Mouse (Mus musculus): ENCODE results near the gene Xirp1.

Xirp1 gene

GRCm38 (mm10) chr9:120023086-120023811 lies at the start of gene Xirp1:
Gene Xirp1, minus strand, starts transcription at chr9:120023598.
- no peak for DNase-seq (ENCODE audit: inconsistent ontology term)

DNA sequence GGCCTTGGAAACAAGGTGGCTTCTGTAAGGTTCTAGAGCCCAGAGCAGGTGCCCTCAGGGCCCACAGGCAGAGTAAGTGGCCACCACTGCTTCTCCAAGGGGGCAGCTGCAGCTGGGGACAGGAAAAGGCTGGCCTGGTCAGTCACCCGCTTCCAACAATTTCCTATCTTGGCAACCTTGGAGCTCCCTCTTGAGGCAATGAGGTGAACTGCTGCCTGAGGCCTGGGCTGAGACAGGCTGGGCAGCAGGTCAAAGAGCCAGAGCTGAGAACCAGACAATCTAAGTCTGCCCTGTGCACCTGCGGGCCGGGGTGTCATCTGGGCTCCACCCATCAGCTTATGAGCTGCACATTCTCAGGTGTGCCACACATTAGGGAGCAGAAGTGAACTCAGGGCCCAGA lies 49.8 kb upstream of the Xirp1 start:
- peak; percentile 69 for DNase-seq (ENCODE audit: inconsistent ontology term)

DNA sequence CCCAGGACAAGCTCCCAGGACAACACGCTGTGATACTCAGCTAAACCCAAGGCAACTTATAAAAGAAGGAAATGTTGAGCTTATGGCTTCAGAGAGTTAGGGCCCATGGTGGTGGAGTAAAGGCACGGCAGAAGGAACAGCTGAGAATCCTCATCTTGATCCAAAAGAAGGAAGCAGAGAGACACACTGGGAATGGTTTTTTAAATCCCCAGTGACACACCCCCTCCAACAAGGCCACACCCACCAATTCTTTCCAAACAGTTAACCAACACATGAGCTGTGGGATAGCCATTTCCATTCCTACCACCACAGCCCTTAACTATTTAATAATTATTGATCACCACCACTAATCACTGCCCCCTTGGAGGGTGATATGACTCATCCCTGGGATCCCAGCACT lies 47.9 kb upstream of the Xirp1 start:
- no peak for DNase-seq (ENCODE audit: inconsistent ontology term)

DNA sequence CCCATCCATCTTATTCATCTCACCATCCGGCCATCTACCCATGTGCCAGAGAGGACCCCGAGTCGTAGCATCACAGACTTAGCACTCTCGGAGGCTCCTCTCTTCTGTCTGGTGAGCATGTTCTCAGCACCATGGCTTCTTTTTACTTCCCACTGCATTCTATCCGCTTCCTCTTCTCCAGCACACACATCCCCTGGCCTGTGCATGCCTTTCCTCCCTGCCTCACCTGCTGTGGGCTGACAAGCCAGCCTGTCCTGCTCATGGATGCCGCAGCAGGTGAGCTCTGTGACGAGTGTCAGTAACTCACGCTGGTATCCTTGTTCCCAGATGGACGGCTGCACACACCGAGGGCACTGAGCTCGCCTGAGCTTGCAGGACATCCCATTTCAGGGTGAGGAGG lies 46.4 kb upstream of the Xirp1 start, which contains the start of gene Cx3cr1:
Gene Cx3cr1, minus strand, starts transcription at position 101 of the 400 bp plus-strand sequence.
- DNase-seq (ENCODE audit: inconsistent ontology term) = no peak

GRCm38 (mm10) chr9:120068047-120068446 lies 44.6 kb upstream of the Xirp1 start:
- DNase-seq (ENCODE audit: inconsistent ontology term) = no peak

- no peak for DNase-seq (ENCODE audit: inconsistent ontology term)
These were observed 44.2 kb upstream of the Xirp1 start for GRCm38 (mm10) chr9:120067609-120068008.

- peak; percentile 16 for DNase-seq (ENCODE audit: inconsistent ontology term)
These were observed 40.9 kb upstream of the Xirp1 start for GRCm38 (mm10) chr9:120064317-120064716.

DNA sequence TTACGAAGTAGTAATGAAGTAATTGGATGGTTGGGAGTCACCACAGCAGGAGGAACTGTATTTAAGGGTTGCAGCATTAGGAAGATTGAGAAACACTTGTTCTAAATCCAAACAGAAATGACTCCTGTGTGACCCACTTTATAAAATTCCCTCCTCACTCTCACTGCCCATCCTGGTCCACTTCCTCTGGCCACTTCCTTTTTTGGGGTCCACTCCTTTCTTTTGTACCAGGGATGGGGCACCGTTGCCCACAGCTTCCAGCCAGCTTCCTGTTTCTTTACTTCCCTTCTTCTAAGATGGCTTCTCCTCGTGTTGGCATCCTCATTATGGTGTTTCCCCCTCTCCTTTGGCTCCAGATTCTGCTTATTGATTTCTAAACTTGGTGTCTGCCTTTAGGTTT lies 35.3 kb upstream of the Xirp1 start:
- no peak for DNase-seq (ENCODE audit: inconsistent ontology term)

DNA sequence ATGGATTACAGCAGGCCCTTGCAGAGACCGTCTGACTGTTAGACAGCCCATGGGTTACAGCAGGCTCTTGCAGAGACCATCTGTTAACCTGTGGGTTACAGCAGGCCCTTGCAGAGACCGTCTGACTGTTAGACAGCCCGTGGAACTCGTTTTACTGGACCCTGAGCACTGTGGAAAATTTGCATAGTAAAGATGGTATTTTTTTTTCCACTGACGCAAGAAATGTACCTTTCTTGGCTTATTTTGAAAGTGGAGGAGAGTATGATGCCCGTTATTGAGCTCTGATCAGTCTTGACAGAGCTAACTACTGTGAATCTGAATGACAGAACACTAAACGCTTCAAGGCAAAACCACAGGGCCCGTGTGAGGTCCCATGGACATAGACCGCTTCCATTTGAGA lies 32.8 kb upstream of the Xirp1 start:
- no peak for DNase-seq (ENCODE audit: inconsistent ontology term)

DNA sequence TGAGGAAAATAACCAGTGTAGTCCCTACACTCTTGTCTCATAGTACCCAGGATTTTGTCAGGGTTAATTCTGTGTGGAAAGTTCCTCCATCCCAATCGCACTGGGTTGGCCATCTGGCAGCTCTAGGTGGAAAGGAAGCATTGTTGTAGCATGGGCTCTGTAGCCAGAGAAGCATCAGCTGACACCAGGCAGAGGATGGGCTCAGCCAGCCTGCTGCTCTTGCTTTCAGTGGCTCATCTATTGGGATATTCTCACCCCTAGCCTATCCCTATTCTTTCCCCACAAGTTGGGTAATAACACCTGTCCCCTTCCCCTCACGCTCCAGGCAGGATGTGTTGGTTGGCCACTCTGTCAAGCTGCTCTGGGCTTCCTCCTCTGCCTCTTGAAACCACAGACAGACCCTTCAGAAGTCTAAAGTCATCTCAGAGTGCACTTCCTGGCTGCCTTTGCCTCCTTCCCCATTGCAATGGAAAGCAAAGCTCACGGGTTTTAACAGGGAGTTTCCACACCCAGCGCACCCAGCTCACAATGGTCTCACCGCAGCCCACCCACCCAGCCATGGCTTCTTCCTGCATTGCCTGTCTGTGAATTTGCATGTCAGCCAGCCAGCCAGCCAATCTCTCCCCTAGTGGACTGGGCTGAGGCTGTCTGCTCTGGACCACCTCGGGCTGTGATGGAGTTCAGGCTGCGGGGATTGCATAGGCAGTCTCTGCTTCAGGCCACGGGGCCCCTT lies 31.3 kb upstream of the Xirp1 start:
- no peak for DNase-seq (ENCODE audit: inconsistent ontology term)

DNA sequence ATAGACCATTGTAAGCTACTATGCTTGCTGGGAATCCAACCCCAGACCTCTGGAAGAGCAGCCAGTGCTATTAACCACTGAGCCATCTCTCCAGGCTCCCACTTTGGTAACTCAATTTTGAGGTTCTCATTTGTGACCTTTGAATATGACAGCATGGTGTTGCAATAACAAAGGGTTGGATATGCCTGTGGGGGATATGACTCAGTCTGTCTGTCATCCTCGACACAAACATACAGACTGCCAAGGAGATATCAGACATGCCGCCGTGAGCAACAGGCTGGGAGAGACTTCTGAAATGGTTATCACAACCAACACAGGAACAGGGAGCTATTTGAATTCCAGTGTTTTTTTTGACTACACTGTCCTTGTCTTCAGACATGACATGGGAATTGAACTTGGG lies 26.0 kb upstream of the Xirp1 start:
- DNase-seq (ENCODE audit: inconsistent ontology term) = peak; percentile 44

- DNase-seq (ENCODE audit: inconsistent ontology term) = no peak
These were observed 25.1 kb upstream of the Xirp1 start for GRCm38 (mm10) chr9:120048495-120048894.

GRCm38 (mm10) chr9:120043115-120043514 lies 19.7 kb upstream of the Xirp1 start:
- DNase-seq (ENCODE audit: inconsistent ontology term) = peak; percentile 24

- DNase-seq (ENCODE audit: inconsistent ontology term) = no peak
These were observed 14.0 kb upstream of the Xirp1 start for GRCm38 (mm10) chr9:120037414-120037813.

DNA sequence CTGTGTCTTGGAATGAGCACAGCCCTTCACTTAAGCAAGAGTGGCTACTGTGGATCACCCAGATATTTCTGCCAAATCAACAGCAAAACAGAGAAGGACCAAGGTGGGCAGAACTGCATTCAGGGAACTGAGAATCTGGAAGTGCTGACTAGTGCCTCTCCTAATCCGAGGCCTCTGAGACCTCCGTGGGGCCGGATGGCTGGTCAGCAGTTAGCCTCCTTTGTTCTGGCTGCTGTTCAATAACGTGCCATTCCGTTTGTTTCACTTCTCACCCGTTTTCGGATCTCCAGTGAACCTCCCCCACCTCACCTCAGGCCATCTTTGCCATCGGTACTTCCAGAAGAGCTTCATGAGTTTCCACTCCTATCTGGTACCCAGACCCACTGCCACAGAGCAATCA lies 11.0 kb upstream of the Xirp1 start:
- DNase-seq (ENCODE audit: inconsistent ontology term) = no peak

GRCm38 (mm10) chr9:120032710-120033109 lies 9.3 kb upstream of the Xirp1 start:
- no peak for DNase-seq (ENCODE audit: inconsistent ontology term)

GRCm38 (mm10) chr9:120030421-120030820 lies 7.0 kb upstream of the Xirp1 start:
- no peak for DNase-seq (ENCODE audit: inconsistent ontology term)

- DNase-seq (ENCODE audit: inconsistent ontology term) = no peak
These were observed 6.5 kb upstream of the Xirp1 start for GRCm38 (mm10) chr9:120029880-120030279.

GRCm38 (mm10) chr9:120027401-120028151 lies 4.2 kb upstream of the Xirp1 start:
- peak; percentile 88 for DNase-seq (ENCODE audit: inconsistent ontology term)

GRCm38 (mm10) chr9:120024625-120025024 lies 1.2 kb upstream of the Xirp1 start:
- DNase-seq (ENCODE audit: inconsistent ontology term) = no peak

DNA sequence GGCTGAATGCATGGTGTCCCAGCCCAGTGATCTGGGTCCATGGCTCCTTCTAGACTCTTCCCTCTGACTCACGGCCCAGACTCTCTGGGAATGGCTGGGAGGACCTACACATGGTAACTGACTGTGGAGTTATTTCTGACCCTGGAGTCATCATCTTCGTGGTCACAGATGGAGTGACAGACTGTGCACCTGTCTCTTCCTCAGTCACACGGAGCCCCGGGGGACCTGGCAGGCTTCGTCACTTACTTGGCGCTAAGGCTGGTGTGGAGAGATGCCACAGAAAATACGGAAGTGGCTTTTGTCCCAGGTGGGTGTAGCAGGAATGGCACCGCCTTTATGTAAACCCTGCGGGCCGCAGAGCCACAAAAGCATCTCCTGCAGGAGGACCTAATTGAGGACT lies 773 bp upstream of the Xirp1 start:
- peak; percentile 47 for DNase-seq (ENCODE audit: inconsistent ontology term)

- DNase-seq (ENCODE audit: inconsistent ontology term) = no peak
These were observed 2.2 kb downstream of the Xirp1 start for GRCm38 (mm10) chr9:120021164-120021563.
